19 mouse cellular contexts compared by ENCODE assay signal in genomic region chr10:10888521-10888920, GRCm38 (mm10).
DNase-seq lines count a peak whose midpoint lies in the region; ATAC-seq lines count a peak whose summit lies in the region.
"Had no signal": no experiment of that assay in that cellular context is flagged by ENCODE, and none has a peak within 500 bp of the region (broad histone marks: within the 10 kb centered on the region; RNA-seq: fewer than 3 reads in every experiment).

No protein-coding gene starts in this region.

- intact Hi-C loops in left cerebral cortex, postnatal 4 days (cut with DNase I): no loop called here

- ATAC-seq in erythroid progenitor cell, adult 5-6 weeks (replicated peaks; ENCODE audit: low FRiP score, poor library complexity, severe bottlenecking): no peak
- ATAC-seq: forebrain, postnatal 0 days; inflammation-experienced regulatory T-cells, adult 6 months; midbrain, embryonic 16.5 days had no signal

- DNase-seq in left cerebral cortex, postnatal 4 days: peak; percentile 35
- no peak for DNase-seq in left cerebral cortex, adult 11 months (ENCODE audit: low spot score)
- peak; percentile 64 to 68 for DNase-seq in cerebellum, adult 18-20 months
- DNase-seq in cerebellum, postnatal 10 days: peak; percentile 59 to 72
- DNase-seq in lung, postnatal 14 days: no peak
- no peak for DNase-seq in ovary, postnatal 10 days (ENCODE audit: low spot score)
- DNase-seq: adrenal gland, adult 8-10 months; forebrain, postnatal 0 days; gastrocnemius, postnatal 25 days; heart, adult 18-20 months; heart, postnatal 14 days; kidney, adult 18-20 months; layer of hippocampus, adult 9-11 months; liver; lung, postnatal 4 days; right cerebral cortex, postnatal 14 days had no signal

Comparison
In these comparisons a context has a peak if more than half of its experiments do, and no peak if none do; other contexts are left out.
1. DNase-seq: peak in left cerebral cortex, postnatal 4 days (single experiment), cerebellum, adult 18-20 months (2 of 2) and cerebellum, postnatal 10 days (2 of 2); none in left cerebral cortex, adult 11 months (single experiment), lung, postnatal 14 days (single experiment) and ovary, postnatal 10 days (single experiment).